In the genomic region with DNA sequence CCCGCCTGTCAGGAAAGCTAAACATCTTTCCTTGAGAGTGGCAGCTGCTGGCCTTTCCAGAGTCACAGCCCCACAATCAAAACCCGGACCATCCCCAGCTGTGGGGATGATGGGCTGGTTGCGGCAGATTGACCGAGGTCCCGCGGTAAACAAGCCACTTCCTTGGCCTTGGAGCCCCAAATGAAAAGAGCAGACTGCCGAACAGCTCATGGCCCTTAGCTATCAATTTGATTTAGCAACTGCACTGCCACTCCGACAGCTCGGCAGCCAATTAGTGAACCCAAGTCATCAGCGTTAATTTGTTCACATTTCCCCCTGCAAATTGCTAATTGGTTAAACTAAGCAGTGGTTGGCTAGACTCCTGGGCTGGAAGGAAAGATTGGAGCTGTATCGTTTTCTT, we compare ENCODE assay signal across 8 mouse cellular contexts.
DNase-seq lines count a peak whose midpoint lies in the region; ATAC-seq and TF ChIP-seq lines count a peak whose summit lies in the region.
"Not testable (repeated sequence)": the region's sequence is repeated elsewhere in the genome, so short reads cannot be mapped to it uniquely, and the experiment has no call there.

No protein-coding gene starts in this region.

- peak; percentile 85 for DNase-seq in brain, embryonic 14.5 days (ENCODE audit: low read depth)
- peak; percentile 74 for DNase-seq in forebrain, embryonic 14.5 days (ENCODE audit: low spot score)
- DNase-seq in forelimb bud, embryonic 11.5 days (ENCODE audit: low read depth, low spot score): peak; percentile 2
- DNase-seq in limb, embryonic 10.5 days (ENCODE audit: low spot score): peak; percentile 32
- peak; percentile 6 for DNase-seq in midbrain, postnatal 0 days (ENCODE audit: low spot score)
- peak; percentile 54 for DNase-seq in retina, postnatal 1 day

- not testable (repeated sequence) for H3K36me3 ChIP-seq in forebrain, embryonic 12.5 days (replicated peaks); forebrain, embryonic 14.5 days (ENCODE audit: control insufficient read depth, insufficient read depth, low read length); forebrain, embryonic 16.5 days (ENCODE audit: control insufficient read depth, insufficient read depth); limb, embryonic 10.5 days; midbrain, postnatal 0 days (ENCODE audit: insufficient read depth, low read length)

- not testable (repeated sequence) for TF ChIP-seq POLR2A in brain, embryonic 14.5 days (IDR thresholded peaks at IDR 0.05; ENCODE audit: borderline replicate concordance, extremely low read depth, insufficient read depth, insufficient read length, poor library complexity, severe bottlenecking)

- 62% methylated on average over 10 of the region's 11 CpGs for WGBS in forebrain, embryonic 12.5 days
- 37% methylated on average over 10 of the region's 11 CpGs for WGBS in forebrain, embryonic 14.5 days
- WGBS in forebrain, embryonic 16.5 days: 44% methylated on average over 10 of the region's 11 CpGs
- 73% methylated on average over 10 of the region's 11 CpGs for WGBS in limb, embryonic 10.5 days
- WGBS in midbrain, postnatal 0 days: 88% methylated on average over 10 of the region's 11 CpGs

- H3K9ac ChIP-seq in forebrain, embryonic 12.5 days; forebrain, embryonic 14.5 days (ENCODE audit: low read length); forebrain, embryonic 16.5 days (replicated peaks; ENCODE audit: low read depth, low read length); midbrain, postnatal 0 days (replicated peaks; ENCODE audit: low read length, poor library complexity, severe bottlenecking): not testable (repeated sequence)

- not testable (repeated sequence) for TF ChIP-seq CTCF in brain, embryonic 14.5 days (IDR thresholded peaks at IDR 0.05; ENCODE audit: borderline replicate concordance, extremely low read depth, insufficient read depth, insufficient read length); midbrain, postnatal 0 days (IDR thresholded peaks at IDR 0.05)

- peak; percentile 69; the same call in 1 of the 2 replicates for ATAC-seq in forebrain, embryonic 12.5 days (ENCODE audit: low FRiP score)
- ATAC-seq in forebrain, embryonic 14.5 days: peak; percentile 79
- ATAC-seq in forebrain, embryonic 16.5 days: peak; percentile 88
- ATAC-seq in midbrain, postnatal 0 days (ENCODE audit: low FRiP score): not testable (repeated sequence)

- peak overlapping the region; percentile 38; the same call in 1 of the 2 replicates for H3K27ac ChIP-seq in forebrain, embryonic 12.5 days
- peak overlapping the region; percentile 41; the same call in 1 of the 2 replicates for H3K27ac ChIP-seq in forebrain, embryonic 14.5 days (ENCODE audit: low read depth, low read length)
- not testable (repeated sequence) for H3K27ac ChIP-seq in forebrain, embryonic 16.5 days (ENCODE audit: low read length); limb, embryonic 10.5 days; midbrain, postnatal 0 days (ENCODE audit: low read depth, low read length)

- not testable (repeated sequence) for H3K27me3 ChIP-seq in forebrain, embryonic 12.5 days; forebrain, embryonic 14.5 days (replicated peaks; ENCODE audit: control insufficient read depth, insufficient read depth, low read length); forebrain, embryonic 16.5 days (replicated peaks; ENCODE audit: control insufficient read depth, insufficient read depth, low read length); limb, embryonic 10.5 days (ENCODE audit: low read depth, poor library complexity, severe bottlenecking); midbrain, postnatal 0 days (ENCODE audit: insufficient read depth, low read length)

- H3K9me3 ChIP-seq in forebrain, embryonic 12.5 days; forebrain, embryonic 14.5 days (replicated peaks; ENCODE audit: control insufficient read depth, low read length); forebrain, embryonic 16.5 days (ENCODE audit: control insufficient read depth, low read length); limb, embryonic 10.5 days (replicated peaks); midbrain, postnatal 0 days (ENCODE audit: low read length): not testable (repeated sequence)

- not testable (repeated sequence) for H3K4me2 ChIP-seq in forebrain, embryonic 12.5 days; forebrain, embryonic 14.5 days (ENCODE audit: low read length); forebrain, embryonic 16.5 days (ENCODE audit: low read length); midbrain, postnatal 0 days (ENCODE audit: low read depth, low read length, poor library complexity, severe bottlenecking)

- H3K4me3 ChIP-seq in forebrain, embryonic 12.5 days (replicated peaks); forebrain, embryonic 14.5 days (ENCODE audit: low read depth, low read length); forebrain, embryonic 16.5 days (replicated peaks; ENCODE audit: low read length); limb, embryonic 10.5 days; midbrain, postnatal 0 days (ENCODE audit: low read depth, low read length): not testable (repeated sequence)

- H3K4me1 ChIP-seq in forebrain, embryonic 12.5 days; forebrain, embryonic 14.5 days (ENCODE audit: control insufficient read depth, insufficient read depth, low read length); forebrain, embryonic 16.5 days (replicated peaks; ENCODE audit: control insufficient read depth, insufficient read depth, low read length); limb, embryonic 10.5 days; midbrain, postnatal 0 days (ENCODE audit: insufficient read depth, low read length): not testable (repeated sequence)

Comparison
In these comparisons a context has a peak if more than half of its experiments do, and no peak if none do; other contexts are left out.
1. DNase-seq: peak in every context shown above with its lines; median percentile 85 in brain, embryonic 14.5 days; 74 in forebrain, embryonic 14.5 days; 54 in retina, postnatal 1 day; 32 in limb, embryonic 10.5 days; 6 in midbrain, postnatal 0 days; 2 in forelimb bud, embryonic 11.5 days.